Mouse (Mus musculus) spleen, adult 2 months (tissue): ENCODE measurements around the gene Galp.

Experiments
- CTCF ChIP-seq: fragments of 200-500 bp; IDR thresholded peaks from 2 replicates; pipeline ENCODE4 v1.5.1; 2011; ENCODE audit warnings: mild to moderate bottlenecking, inconsistent platforms; ENCODE audit not compliant: insufficient read depth, insufficient read length, insufficient replicate concordance; ENCODE audit errors: extremely low read depth
- POLR2A ChIP-seq: fragments of 200-500 bp; IDR thresholded peaks from 2 replicates; pipeline ENCODE4 v1.6.1; 2011; ENCODE audit warnings: low read depth, low read length, inconsistent platforms

GRCm38 (mm10) chr7:6153131-6153530, 43.8 kb upstream of the Galp start:
- TF ChIP-seq CTCF, result no peak
- TF ChIP-seq POLR2A, result no peak
